Mouse (Mus musculus): ENCODE measurements around the gene Psapl1. TPM values are rescaled to one million over a fixed set of nuclear protein-coding genes. Genes with fewer than 3 reads are reported as not detected.

Gene Psapl1
- not detected for total RNA-seq (2021)

DNA sequence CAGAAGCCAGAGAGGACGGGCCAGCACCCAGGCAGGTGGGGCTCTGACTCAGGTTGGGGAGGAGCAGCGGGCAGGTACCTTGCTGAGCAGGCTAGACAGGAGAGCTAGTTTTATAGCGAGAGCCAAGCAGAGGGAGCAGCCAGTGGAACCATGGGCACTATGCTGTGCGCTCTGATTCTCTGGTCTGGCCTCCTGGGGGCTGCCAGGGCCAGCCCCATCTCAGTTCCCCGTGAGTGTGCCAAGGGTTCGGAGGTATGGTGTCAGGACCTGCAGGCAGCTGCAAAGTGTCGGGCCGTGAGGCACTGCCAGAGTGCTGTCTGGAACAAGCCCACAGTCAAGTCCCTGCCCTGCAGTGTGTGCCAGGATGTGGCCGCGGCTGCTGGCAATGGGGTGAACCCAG, at the start of gene Psapl1:
Gene Psapl1, plus strand, starts transcription at position 106 of the 400 bp plus-strand sequence.
- intact Hi-C loops (cut with DNase I): no loop called here
- no peak for DNase-seq

DNA sequence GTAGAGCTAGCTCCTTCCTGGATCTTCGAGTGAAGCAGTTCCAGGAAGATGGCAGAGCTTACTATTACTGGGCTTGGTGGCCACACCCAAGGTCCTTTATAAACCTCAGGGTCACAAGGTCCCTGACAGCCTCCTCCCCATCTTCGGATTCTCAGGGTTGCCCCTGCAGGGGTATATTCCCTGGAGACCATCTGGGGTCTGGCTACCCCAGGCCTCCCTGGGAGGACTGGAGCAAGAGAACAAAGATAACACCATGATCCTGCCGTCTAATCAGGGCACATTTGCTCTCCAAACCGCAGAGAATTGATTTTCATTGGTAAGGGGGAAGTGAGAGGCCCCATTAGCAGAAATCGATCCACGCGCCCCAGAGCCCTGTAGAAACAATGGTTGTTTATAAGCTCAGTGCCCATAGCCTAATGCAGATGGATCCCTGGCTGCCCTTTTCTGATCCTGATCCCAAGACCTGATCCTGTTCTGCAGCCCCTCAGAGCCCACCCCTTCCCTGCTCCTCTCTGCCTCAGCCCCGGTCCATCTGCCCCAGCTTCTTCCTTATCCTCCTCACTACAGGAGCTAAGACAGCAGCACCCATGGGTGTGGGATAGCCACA, 48.8 kb upstream of the Psapl1 start:
- no peak for DNase-seq
- intact Hi-C loops (cut with DNase I): no loop called here

DNA sequence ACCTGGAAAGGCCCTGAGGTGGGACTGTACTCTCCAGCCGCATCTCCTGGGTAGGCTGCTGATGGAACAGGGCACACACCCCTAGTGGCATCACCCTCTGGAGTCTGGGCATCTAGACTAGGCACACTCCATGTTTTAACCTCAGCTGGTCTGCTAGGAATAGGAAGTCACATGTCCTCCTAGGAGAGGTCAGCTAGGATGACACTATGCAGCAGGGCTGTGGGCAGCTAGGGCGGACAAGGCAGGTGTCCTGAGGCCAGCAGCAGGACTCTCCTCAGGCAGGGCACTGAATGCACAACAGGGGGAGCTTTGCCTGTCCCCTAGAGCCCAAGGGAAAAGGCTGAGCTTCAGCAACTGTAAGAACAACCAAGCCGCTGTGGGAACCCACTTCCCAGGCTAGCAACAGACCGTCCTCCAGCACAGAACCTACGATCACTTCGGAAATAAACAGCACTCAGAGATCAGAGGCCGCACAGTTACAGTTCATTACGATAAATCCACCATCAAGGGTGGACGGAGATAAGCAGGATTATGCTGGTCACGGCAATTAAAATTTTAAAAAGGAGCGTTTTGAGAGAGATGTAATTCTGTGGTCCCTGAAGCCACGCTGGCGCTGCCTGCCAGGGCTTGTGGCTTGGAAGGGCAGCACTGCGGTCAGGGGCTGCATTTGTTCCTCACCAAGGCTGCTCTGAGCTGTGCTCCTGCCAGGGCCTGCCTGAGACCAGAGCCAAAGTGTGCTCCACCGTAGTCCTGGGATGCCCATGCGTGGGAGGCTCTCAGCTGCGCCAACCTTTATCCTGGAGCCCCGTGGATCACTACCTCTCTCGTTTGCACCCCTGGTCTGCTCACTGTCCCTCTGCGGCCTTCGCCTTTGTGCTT, 38.2 kb upstream of the Psapl1 start:
- no peak for DNase-seq
- intact Hi-C loops (cut with DNase I): no loop called here

DNA sequence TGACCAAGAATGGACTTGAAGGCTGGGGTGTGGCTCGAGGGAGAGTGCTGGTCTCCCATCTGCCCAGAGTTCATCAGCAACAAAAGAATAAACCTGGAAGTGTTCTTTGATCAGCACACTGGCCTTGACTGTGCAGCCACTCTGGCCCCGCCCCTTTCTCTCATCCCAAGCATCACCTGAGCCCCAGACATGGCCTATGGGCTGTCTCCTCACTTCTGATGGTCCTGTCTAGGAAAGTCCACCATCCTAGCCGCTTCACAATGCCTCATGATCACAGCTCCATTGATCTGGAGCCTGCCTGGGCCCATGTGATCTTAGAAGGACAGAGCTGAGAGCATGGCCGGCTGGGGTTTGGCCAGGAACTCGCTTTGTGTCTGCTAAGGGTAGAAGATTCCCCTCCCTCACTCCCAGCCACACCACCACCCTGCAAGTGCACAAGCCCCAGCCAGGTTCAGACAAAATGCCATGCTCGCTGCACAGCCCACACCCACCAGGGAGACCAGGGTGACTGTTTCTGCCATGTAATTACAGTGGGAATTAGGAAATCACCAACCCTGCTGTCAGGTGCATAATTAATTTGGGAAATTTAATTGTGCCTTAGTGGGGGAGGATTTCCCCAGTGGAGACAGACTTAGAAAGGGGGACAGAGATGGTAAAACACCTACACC, 37.3 kb upstream of the Psapl1 start:
- no peak for DNase-seq

DNA sequence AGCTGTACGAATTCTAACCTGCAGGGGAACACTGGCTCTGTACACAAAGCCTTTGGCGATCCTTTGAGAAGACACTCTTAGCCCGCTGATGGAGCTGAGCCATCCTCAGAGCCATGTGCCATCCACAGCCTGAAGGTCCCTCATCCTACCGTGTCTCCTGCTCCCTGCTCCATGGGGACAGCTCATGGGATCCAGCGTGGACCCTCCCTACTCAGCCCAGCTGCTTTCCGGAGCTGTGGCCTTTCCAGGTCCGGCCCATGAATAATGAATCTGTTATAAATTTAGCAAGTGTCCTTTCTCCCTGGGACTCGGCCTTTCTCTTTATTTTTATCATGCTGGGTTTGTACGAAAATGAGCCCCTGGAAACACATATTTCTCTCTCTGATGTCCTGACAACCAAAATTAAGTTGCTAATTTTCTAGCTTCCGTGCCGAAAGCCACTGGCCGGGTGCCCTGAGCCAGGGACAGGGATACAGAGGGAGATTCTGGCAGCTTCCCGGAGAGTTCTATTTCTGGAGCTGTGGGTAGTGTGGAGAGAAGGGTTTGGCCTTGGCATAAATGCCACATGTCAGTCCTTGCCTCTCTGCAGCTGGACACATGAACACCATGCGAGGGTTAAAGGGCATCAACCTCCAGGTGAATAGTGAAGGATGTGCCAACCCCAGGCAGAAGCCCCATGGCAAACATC, 34.7 kb upstream of the Psapl1 start:
- intact Hi-C loops (cut with DNase I): no loop called here
- peak; percentile 68 for DNase-seq

More for the DNA sequence above, 37.3 kb upstream of the Psapl1 start:
- intact Hi-C loops (cut with DNase I): no loop called here

DNA sequence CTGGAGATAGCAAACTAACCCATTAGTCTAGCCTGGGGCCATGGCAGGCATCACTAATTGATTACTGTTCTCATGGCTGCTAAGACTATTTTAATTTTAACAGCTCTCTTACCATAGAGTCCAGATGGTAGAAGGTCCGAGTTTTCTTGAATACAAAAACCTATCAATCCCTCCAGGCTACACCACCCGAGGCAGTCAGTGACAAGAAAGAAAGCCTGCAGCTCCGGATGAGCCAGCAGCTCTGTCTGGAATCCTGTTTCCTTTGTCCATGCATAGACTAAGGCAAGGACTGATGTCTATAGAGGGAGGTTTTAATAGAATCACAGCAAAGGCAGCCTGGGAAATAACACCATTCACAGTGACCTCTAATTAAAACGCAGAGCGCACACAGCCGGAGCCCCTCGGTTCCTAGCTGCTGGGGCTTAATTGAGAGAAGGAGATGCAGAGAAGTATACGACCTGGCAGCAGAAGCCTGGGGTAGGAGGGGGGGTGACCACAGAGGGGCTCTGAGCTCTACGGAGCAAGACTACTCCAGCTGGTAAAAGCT, 29.2 kb upstream of the Psapl1 start:
- intact Hi-C loops (cut with DNase I): no loop called here
- no peak for DNase-seq

DNA sequence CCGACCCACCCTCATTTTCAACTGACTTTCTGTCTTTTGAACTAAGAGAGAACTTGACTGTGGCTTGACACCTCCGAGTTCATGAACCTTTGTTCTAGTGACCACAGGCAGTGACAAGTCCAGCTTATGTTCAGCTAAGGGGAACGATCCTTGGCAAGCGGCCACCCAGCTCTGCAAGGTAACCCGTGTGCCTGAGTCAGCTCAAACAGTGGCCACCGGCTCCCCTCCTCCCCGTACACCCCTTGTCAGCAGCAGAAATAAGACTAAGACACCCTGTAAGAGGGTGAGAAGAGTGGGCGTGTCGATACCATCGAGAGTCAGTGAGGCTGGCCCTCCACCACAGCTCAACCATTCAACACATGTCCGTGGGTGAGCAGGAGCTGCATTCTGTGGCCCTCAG, 27.4 kb upstream of the Psapl1 start:
- DNase-seq: no peak
- intact Hi-C loops (cut with DNase I): no loop called here

DNA sequence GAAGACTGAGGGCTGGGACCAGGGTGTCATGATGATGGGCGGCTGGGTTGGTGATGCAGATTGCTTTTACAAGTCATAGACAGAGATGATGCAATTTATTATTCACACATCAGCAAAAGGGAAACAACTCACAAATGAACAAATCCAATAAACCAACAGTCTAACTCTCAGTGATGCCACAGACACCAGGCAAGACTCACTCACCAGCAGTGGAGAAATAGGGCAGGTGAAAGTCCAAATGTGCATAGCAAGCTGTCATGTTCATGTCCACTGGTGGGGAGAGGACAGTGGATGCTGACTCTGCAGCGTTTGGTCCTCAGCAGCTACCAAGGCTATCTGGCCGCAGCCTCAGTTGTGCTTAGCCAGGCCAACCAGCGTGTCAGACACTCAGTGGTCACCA, 26.9 kb upstream of the Psapl1 start:
- no peak for DNase-seq

DNA sequence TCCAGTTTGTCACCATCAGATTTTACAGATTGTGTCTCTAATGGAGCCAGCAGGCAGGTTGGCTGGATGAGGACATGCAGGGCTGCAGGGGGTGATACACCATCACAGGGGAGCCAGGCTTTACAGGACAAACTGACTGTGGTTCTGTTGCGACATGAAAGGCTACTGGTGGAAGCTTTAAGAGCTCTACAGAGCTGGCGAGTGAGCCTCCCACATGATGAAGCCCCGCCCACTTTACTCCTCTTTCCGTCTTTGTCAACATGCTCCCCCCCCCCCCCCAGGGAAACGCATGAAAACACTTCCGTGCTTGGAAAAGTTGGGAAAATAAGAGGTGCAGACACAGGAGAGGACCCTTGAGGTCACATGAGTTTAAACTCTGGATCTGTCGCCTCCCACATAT, 25.6 kb upstream of the Psapl1 start:
- intact Hi-C loops (cut with DNase I): no loop called here
- no peak for DNase-seq

More for the DNA sequence above, 26.9 kb upstream of the Psapl1 start:
- intact Hi-C loops (cut with DNase I): no loop called here

DNA sequence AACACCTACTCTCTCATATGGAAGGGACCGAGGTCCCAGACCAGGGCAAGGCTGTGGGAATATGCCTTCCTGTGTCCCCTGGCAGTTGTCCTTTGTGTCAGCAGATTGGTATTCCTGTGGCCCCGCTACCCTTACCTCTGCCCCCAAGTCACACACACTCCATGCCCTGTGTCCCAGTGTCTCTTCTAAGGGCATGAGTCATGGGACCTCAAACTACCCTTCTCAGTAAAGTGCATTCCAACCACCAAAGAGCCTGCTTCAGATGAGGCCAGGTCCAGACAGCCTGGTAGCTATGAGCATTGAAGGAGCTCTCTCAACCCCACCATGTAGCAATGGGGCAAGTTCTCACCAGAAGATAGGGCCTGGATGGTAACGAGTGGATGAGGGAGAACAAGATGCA, 25.0 kb upstream of the Psapl1 start:
- intact Hi-C loops (cut with DNase I): no loop called here
- DNase-seq: no peak

DNA sequence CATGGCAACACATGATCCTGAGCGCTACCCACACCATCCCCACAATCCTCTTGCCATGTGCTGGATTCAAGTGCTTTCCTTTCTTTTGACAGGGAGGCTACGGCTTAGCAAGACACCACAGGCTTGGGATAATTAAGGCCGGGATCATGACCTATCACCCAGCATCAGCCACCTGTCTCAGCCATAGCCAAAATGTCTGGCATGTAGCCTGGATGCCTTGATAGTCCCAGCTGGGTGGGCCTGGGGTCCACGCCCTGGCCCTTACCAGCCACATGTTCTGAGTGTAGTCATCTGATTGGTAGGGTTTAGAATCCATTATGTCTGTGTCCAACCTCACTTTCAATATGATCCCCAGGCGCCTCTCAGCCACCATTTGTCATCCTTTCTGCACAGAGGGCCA, 24.1 kb upstream of the Psapl1 start:
- no peak for DNase-seq
- intact Hi-C loops (cut with DNase I): no loop called here

DNA sequence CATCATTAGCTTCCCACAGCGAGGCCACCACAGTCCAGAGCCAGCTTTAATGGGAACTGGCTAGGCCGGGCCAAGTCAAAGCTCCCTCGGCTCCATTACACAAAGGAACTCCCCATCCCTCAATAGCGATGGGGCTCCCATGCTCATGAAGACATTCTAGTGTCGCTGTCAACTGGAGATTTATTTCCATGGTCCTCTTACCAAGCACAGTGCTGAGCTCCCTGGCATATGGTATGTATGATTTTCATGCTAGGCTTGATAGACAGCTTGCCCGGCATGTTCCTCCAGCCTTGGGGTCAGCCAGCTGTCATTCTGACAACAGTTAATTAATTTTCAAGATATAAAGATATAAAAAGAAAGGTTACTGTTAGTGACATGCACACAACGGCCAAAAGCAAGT, 21.5 kb upstream of the Psapl1 start:
- intact Hi-C loops (cut with DNase I): no loop called here
- DNase-seq: no peak

DNA sequence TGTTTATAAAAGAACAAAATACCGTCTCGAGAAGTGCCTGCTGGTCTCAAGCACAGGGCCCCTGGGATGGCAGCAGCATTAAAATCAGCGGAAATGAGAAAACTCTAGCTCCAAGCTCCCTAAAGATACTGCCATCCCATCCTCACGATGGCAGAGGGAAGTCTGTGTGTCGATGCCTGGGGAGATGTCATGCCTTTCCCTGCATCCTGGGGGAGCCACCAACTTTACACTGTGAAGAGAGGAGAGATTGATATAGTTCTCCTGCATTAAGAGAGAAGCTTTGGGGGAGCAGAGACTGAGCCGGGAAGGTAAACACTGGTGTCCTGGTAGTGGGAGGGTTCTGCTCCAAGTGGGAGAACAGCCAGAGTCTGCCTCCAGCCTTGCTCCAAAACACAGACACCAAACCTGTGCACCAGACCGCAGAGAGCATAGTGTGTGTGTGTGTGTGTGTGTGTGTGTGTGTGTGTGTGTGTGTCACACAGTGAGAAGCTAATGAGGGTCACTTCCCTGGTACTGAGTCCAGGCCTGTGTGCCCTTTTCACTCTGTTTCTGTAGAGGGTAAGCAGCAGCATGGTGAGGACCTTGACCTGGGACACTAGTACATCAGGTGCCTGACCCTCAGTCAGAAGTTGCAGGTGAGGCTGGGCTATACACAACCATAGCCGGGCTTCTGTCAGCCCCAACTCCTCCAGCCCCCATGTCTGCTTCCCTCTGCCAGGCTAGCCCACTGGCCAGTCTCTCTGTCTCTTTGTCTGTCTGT, 17.3 kb upstream of the Psapl1 start:
- intact Hi-C loops (cut with DNase I): no loop called here
- no peak for DNase-seq

DNA sequence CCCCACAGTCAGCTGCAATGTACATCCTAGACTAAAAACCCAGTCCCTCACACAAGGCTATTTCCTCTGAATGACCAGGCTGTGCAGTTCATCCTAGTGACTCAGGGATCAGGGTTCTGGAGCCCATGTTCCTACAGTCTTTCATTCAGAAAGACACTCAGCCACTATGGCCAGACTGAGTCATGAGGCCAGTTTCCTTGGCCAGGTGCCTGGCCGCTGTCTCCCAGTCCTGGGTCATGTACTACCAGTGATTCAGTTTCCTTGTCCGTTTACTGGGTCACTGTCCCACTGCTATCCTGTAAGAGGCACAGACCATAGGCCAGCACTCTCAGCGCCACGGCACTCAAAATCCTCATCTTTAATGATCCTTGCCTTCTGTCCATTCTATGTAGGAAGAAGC, 15.5 kb upstream of the Psapl1 start:
- intact Hi-C loops (cut with DNase I): loop anchor here (2.0 kb wide), 1 partner anchor 68 kb away; no protein-coding TSS in a partner anchor
- no peak for DNase-seq

DNA sequence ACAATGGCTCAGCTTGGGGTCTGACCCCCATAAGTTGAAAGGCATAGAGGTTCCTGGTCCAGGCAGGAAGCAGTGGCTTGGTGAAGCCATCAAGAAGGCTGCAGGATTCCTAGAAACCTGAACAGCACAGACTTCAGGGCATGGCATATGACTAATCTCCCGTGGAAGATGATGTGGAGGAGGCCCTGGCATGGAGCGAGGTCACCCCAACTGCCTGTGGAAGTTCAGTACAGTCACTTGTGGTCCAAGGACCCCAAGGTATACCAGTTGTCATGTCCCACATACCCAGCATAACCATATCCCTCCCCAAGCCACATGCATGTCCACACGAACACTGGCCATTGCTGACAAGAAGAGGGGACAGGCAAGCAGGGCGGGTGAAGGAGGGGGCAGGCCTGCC, 12.5 kb upstream of the Psapl1 start:
- intact Hi-C loops (cut with DNase I): no loop called here
- no peak for DNase-seq

DNA sequence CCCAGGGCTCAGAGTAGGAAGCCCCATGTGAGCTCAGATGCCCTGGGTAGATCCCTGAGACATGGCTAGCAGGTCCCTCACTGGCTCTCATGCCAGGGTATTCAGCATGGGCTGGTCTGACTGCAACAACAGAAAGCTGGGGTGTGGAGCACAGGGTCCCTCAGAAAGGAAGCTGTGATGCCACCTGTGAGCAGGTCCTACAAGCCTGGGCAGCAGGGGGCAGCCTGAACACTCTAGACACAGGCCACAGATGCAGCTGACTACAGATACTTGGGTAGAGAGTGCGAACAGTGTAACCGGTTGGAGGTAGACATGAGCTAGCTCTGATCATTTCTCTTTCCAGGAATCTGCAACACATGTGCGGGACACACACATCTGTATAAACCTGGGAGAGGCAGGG, 11.9 kb upstream of the Psapl1 start:
- DNase-seq: no peak
- intact Hi-C loops (cut with DNase I): no loop called here

DNA sequence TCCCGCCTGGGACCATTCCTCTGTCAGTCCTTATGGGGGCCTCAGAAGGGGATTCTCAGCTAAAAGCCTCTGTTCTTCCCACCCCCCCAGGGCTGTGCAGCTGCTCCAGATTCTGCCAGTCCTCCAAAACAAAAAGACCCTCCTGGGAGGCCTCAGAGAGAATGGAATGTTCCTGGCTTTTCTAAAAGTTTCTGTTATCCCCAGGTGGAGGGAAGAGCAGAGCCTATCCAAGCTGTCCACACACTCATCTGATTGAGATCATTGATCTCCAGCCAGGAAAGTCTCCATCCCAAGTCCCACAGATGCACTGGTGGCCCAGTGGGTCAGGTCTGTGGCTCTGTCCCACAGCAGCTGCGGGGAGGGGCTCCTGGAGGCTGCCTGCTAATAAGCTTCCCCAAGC, 11.1 kb upstream of the Psapl1 start:
- intact Hi-C loops (cut with DNase I): no loop called here

DNA sequence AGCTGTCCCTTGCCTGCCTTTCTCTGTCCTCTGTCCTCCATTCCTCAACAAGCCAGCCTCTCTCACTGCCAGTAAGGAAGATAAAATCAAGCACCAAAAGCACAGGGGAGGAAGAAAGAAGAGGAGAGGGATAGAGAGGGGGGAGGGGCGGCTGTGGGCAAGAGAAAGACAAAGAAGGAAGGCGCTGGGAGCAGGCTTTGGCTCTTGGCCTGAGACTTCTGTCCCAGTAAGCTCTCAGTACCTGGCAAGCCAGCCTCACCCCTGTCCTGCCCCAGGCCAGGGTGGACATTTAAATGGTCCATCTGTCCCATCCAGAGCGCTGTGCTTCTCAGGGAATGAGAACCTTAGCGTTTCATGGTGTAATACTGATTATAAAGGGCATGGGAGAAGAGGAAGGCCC, 9.2 kb upstream of the Psapl1 start:
- DNase-seq: no peak
- intact Hi-C loops (cut with DNase I): no loop called here

More for the DNA sequence above, 11.1 kb upstream of the Psapl1 start:
- DNase-seq: no peak

DNA sequence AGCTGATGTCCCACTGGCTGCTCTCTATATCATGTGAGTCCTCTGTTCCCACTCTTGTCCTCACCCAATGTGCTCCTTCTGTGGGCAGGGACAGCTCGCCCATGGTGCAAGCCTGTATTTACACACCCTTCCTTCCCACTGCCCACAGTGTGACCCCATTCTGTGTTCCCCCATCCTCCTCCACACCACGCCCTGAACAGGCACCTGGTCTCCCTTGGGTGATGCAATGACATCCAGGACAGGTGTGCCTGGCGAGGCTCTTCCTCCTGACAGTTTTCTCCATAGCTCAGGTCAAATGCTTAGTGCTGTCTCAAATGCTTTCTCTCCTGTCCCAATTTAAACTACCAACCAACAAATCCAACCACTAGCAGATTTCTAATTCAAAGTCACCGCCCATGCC, 8.4 kb upstream of the Psapl1 start:
- no peak for DNase-seq
- intact Hi-C loops (cut with DNase I): no loop called here

DNA sequence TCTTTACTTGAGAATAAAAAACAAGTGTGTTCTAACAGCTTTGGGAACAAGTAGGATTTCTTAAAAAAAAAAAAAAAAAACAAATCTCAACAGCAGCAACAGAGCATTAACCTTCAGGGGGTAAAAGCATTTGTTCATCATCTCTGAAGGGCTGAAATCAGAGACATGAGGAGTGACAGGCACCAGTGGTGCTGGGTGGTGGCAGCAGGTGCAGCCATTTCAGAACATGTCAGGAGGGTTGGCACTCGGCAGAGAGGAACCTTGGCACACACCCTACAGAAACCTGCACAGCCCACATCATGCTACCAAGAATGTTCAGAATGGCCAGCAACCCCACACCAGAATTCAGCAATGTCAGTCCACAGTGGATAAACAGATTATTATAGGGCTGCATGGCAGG, 4.3 kb upstream of the Psapl1 start:
- intact Hi-C loops (cut with DNase I): no loop called here
- DNase-seq: no peak

Data from left cerebral cortex, postnatal 4 days (tissue).